Mouse (Mus musculus) CH12.LX (cell line): ENCODE results near the gene Ppcs. TPM values are rescaled to one million over a fixed set of nuclear protein-coding genes. Genes with fewer than 3 reads are reported as not detected.

ENCODE experiments used
- DNase-seq: peaks from one replicate; pipeline ENCODE4 v3.0.0-alpha.2; 2013; ENCODE audit errors: extremely low read depth
- H3K27ac ChIP-seq: 2 replicates; pipeline ENCODE4 v1.5.1; 2012; ENCODE audit warnings: low read depth, mild to moderate bottlenecking, control low read depth, moderate library complexity; ENCODE audit not compliant: insufficient read depth
- H3K27me3 ChIP-seq: replicated peaks from 2 replicates; pipeline ENCODE3; 2012; ENCODE audit warnings: inconsistent platforms
- H3K36me3 ChIP-seq, 2 experiments: replicated peaks in 1 of 2; 2 replicates each; pipeline versions ENCODE3 to v1.6.1; 2012; ENCODE audit warnings: inconsistent platforms in 1 of 2, low read length in 1 of 2, mild to moderate bottlenecking in 1 of 2, mixed read lengths in 1 of 2, moderate library complexity in 1 of 2; ENCODE audit not compliant: control insufficient read depth in 1 of 2, insufficient read depth in 1 of 2
- H3K4me1 ChIP-seq, 2 experiments: 2 replicates each; pipeline ENCODE4 v1.6.1; 2012; ENCODE audit warnings: inconsistent platforms in 1 of 2, moderate library complexity in 1 of 2; ENCODE audit not compliant: insufficient read depth in 2 of 2, control insufficient read depth in 1 of 2
- H3K4me2 ChIP-seq: 2 replicates; pipeline ENCODE4 v1.6.1; 2012; ENCODE audit warnings: low read depth, mild to moderate bottlenecking, control low read depth; ENCODE audit not compliant: poor library complexity, insufficient read depth, severe bottlenecking
- H3K4me3 ChIP-seq, 3 experiments: fragments of 150-350 bp in 1 of 3; sonication (generic) in 1 of 3; replicated peaks in 1 of 3; 2 replicates each; pipeline versions ENCODE3 to v1.5.1; 2011 to 2012; ENCODE audit warnings: low read depth in 2 of 3, low read length in 2 of 3, mild to moderate bottlenecking in 2 of 3, moderate library complexity in 2 of 3, control low read depth in 1 of 3, improper control_type of control experiment in 1 of 3, inconsistent platforms in 1 of 3, mixed read lengths in 1 of 3; ENCODE audit not compliant: poor library complexity in 1 of 3
- H3K79me2 ChIP-seq: replicated peaks from 2 replicates; pipeline ENCODE4 v1.6.1; 2012; ENCODE audit warnings: mild to moderate bottlenecking, moderate library complexity; ENCODE audit not compliant: control insufficient read depth, poor library complexity, insufficient read depth, severe bottlenecking; ENCODE audit errors: extremely low read depth
- H3K9ac ChIP-seq: 2 replicates; pipeline ENCODE4 v1.6.1; 2012; ENCODE audit warnings: low read depth, mild to moderate bottlenecking, control low read depth, moderate library complexity; ENCODE audit not compliant: insufficient read depth
- H3K9me3 ChIP-seq: replicated peaks from 2 replicates; pipeline ENCODE3; 2012; ENCODE audit warnings: low read length, inconsistent platforms, mixed read lengths
- BHLHE40 ChIP-seq: IDR thresholded peaks from 2 replicates; pipeline ENCODE4 v1.6.1; 2011; ENCODE audit warnings: mild to moderate bottlenecking, low read depth, low read length, improper control_type of control experiment
- CHD1 ChIP-seq: IDR thresholded peaks from 2 replicates; pipeline ENCODE4 v1.6.1; 2012; ENCODE audit warnings: low read depth, low read length, improper control_type of control experiment, inconsistent platforms
- CHD2 ChIP-seq: IDR thresholded peaks from 2 replicates; pipeline ENCODE4 v1.6.1; 2011; ENCODE audit warnings: low read length, improper control_type of control experiment
- CTCF ChIP-seq, 2 experiments: IDR thresholded peaks in 1 of 2; conservative IDR thresholded peaks in 1 of 2; 2 replicates each; pipeline ENCODE4 v1.5.1; 2011 to 2012; ENCODE audit warnings: low read depth in 2 of 2, low read length in 2 of 2, improper control_type of control experiment in 1 of 2, inconsistent platforms in 1 of 2, mild to moderate bottlenecking in 1 of 2, moderate library complexity in 1 of 2
- E2F4 ChIP-seq: IDR thresholded peaks from 2 replicates; pipeline ENCODE4 v1.6.1; 2011; ENCODE audit warnings: low read depth, low read length, improper control_type of control experiment; ENCODE audit not compliant: insufficient replicate concordance
- ELF1 ChIP-seq: IDR thresholded peaks from 2 replicates; pipeline ENCODE4 v1.6.1; 2014; ENCODE audit warnings: low read depth, mild to moderate bottlenecking, inconsistent platforms, low read length, improper control_type of control experiment
- EP300 ChIP-seq: IDR thresholded peaks from 2 replicates; pipeline ENCODE4 v1.6.1; 2011; ENCODE audit warnings: low read length, improper control_type of control experiment
- ETS1 ChIP-seq: conservative IDR thresholded peaks from 2 replicates; pipeline ENCODE4 v1.6.1; 2012; ENCODE audit warnings: low read depth, mild to moderate bottlenecking, inconsistent platforms, low read length, improper control_type of control experiment, moderate library complexity
- GABPA ChIP-seq: IDR thresholded peaks from 2 replicates; pipeline ENCODE4 v1.6.1; 2012; ENCODE audit warnings: low read depth, low read length, improper control_type of control experiment, inconsistent platforms; ENCODE audit not compliant: insufficient replicate concordance
- HCFC1 ChIP-seq: IDR thresholded peaks from 2 replicates; pipeline ENCODE4 v1.6.1; 2012; ENCODE audit warnings: low read depth, mild to moderate bottlenecking, inconsistent platforms, low read length, improper control_type of control experiment
- IRF4 ChIP-seq: IDR thresholded peaks from 2 replicates; pipeline ENCODE4 v1.6.1; 2014; ENCODE audit warnings: low read depth, mild to moderate bottlenecking, inconsistent platforms, low read length, improper control_type of control experiment
- JUN ChIP-seq: IDR thresholded peaks from 2 replicates; pipeline ENCODE4 v1.6.1; 2011; ENCODE audit warnings: low read depth, mild to moderate bottlenecking, low read length, improper control_type of control experiment, moderate library complexity; ENCODE audit not compliant: insufficient read depth
- JUND ChIP-seq: conservative IDR thresholded peaks from 2 replicates; pipeline ENCODE4 v1.6.1; 2011; ENCODE audit warnings: low read depth, low read length, improper control_type of control experiment
- KAT2A ChIP-seq: IDR thresholded peaks from 2 replicates; pipeline ENCODE4 v1.6.1; 2012; ENCODE audit warnings: low read length, improper control_type of control experiment, inconsistent platforms; ENCODE audit not compliant: insufficient replicate concordance
- MAFK ChIP-seq: IDR thresholded peaks from 2 replicates; pipeline ENCODE4 v1.6.1; 2011; ENCODE audit warnings: low read length, improper control_type of control experiment; ENCODE audit not compliant: insufficient replicate concordance
- MAX ChIP-seq: IDR thresholded peaks from 2 replicates; pipeline ENCODE4 v1.6.1; 2011; ENCODE audit warnings: low read length, improper control_type of control experiment
- MAZ ChIP-seq: IDR thresholded peaks from 2 replicates; pipeline ENCODE4 v1.6.1; 2012; ENCODE audit warnings: low read depth, mild to moderate bottlenecking, inconsistent platforms, low read length, improper control_type of control experiment, moderate library complexity
- MEF2A ChIP-seq: IDR thresholded peaks from 2 replicates; pipeline ENCODE4 v1.6.1; 2014; ENCODE audit warnings: low read depth, mild to moderate bottlenecking, inconsistent platforms, low read length, improper control_type of control experiment, borderline replicate concordance
- MXI1 ChIP-seq: IDR thresholded peaks from 2 replicates; pipeline ENCODE4 v1.6.1; 2011; ENCODE audit warnings: mild to moderate bottlenecking, low read depth, low read length, improper control_type of control experiment
- MYC ChIP-seq: IDR thresholded peaks from 2 replicates; pipeline ENCODE4 v1.6.1; 2011; ENCODE audit warnings: low read depth, mild to moderate bottlenecking, improper control_type of control experiment, low read length
- NELFE ChIP-seq: IDR thresholded peaks from 2 replicates; pipeline ENCODE4 v1.6.1; 2011; ENCODE audit warnings: low read depth, low read length, improper control_type of control experiment
- NRF1 ChIP-seq: IDR thresholded peaks from 2 replicates; pipeline ENCODE4 v1.6.1; 2014; ENCODE audit warnings: low read depth, mild to moderate bottlenecking, inconsistent platforms, low read length, improper control_type of control experiment, moderate library complexity
- PAX5 ChIP-seq: IDR thresholded peaks from 2 replicates; pipeline ENCODE4 v1.6.1; 2012; ENCODE audit warnings: low read length, inconsistent platforms, mixed read lengths
- POLR2A ChIP-seq: IDR thresholded peaks from 2 replicates; pipeline ENCODE4 v1.6.1; 2011; ENCODE audit warnings: low read depth, mild to moderate bottlenecking, improper control_type of control experiment, low read length
- POLR2AphosphoS2 ChIP-seq: IDR thresholded peaks from 2 replicates; pipeline ENCODE4 v1.6.1; 2011; ENCODE audit warnings: low read depth, low read length, improper control_type of control experiment
- RAD21 ChIP-seq: IDR thresholded peaks from 2 replicates; pipeline ENCODE4 v1.6.1; 2011; ENCODE audit warnings: low read depth, mild to moderate bottlenecking, low read length, improper control_type of control experiment, moderate library complexity
- RCOR1 ChIP-seq: conservative IDR thresholded peaks from 2 replicates; pipeline ENCODE4 v1.6.1; 2012; ENCODE audit warnings: low read depth, mild to moderate bottlenecking, inconsistent platforms, low read length, improper control_type of control experiment
- SIN3A ChIP-seq: IDR thresholded peaks from 2 replicates; pipeline ENCODE4 v1.6.1; 2012; ENCODE audit warnings: low read length, improper control_type of control experiment, inconsistent platforms
- SMC3 ChIP-seq: IDR thresholded peaks from 2 replicates; pipeline ENCODE4 v1.6.1; 2011; ENCODE audit warnings: low read depth, low read length, improper control_type of control experiment
- TBP ChIP-seq: conservative IDR thresholded peaks from 2 replicates; pipeline ENCODE4 v1.6.1; 2011; ENCODE audit warnings: low read depth, low read length, improper control_type of control experiment
- TCF12 ChIP-seq: IDR thresholded peaks from 2 replicates; pipeline ENCODE4 v1.6.1; 2014; ENCODE audit warnings: low read depth, mild to moderate bottlenecking, inconsistent platforms, low read length, improper control_type of control experiment
- UBTF ChIP-seq: IDR thresholded peaks from 2 replicates; pipeline ENCODE4 v1.6.1; 2012; ENCODE audit warnings: low read depth, mild to moderate bottlenecking, inconsistent platforms, low read length, improper control_type of control experiment, moderate library complexity
- USF1 ChIP-seq: IDR thresholded peaks from 2 replicates; pipeline ENCODE4 v1.6.1; 2014; ENCODE audit warnings: low read depth, mild to moderate bottlenecking, inconsistent platforms, low read length, improper control_type of control experiment
- USF2 ChIP-seq: conservative IDR thresholded peaks from 2 replicates; pipeline ENCODE4 v1.6.1; 2011; ENCODE audit warnings: low read depth, low read length, improper control_type of control experiment
- ZC3H11A ChIP-seq: IDR thresholded peaks from 2 replicates; pipeline ENCODE4 v1.6.1; 2012; ENCODE audit warnings: low read depth, mild to moderate bottlenecking, inconsistent platforms, low read length, improper control_type of control experiment
- ZKSCAN1 ChIP-seq: IDR thresholded peaks from 2 replicates; pipeline ENCODE4 v1.6.1; 2012; ENCODE audit warnings: low read depth, inconsistent platforms, low read length, improper control_type of control experiment, borderline replicate concordance
- ZMIZ1 ChIP-seq: IDR thresholded peaks from 2 replicates; pipeline ENCODE4 v1.6.1; 2012; ENCODE audit warnings: low read depth, mild to moderate bottlenecking, inconsistent platforms, low read length, improper control_type of control experiment
- ZNF384 ChIP-seq: IDR thresholded peaks from 2 replicates; pipeline ENCODE4 v1.6.1; 2012; ENCODE audit warnings: low read depth, low read length, improper control_type of control experiment, inconsistent platforms
- dilution Hi-C: fragments of 300-500 bp; cut with MboI; formaldehyde crosslinking; loops from 2 replicates; pipeline ENCODE4 v1.14.3; 2020; ENCODE audit warnings: low sequenced_read_pairs; ENCODE audit not compliant: extremely low pct_unique_long_range_greater_than_20kb, extremely low pct_ligation_motif_present
- in situ Hi-C: fragments of 300-500 bp; cut with MboI; formaldehyde crosslinking; loops from 3 replicates; pipeline ENCODE4 v1.14.3; 2019; ENCODE audit warnings: low sequenced_read_pairs, low pct_ligation_motif_present, low pct_unique_long_range_greater_than_20kb, mixed read lengths
- polyA plus RNA-seq: library from polyadenylated mRNA; unstranded; fragments of >175 nt; gene quantifications from 2 replicates; pipeline ENCODE4 v1.2.1, GENCODE M21; 2012; ENCODE audit warnings: low read depth; ENCODE audit not compliant: insufficient read length
- total RNA-seq, 2 experiments: library from RNA; depleted of rRNA; stranded (reverse); fragments of 300-350 nt in 1 of 2; fragments of >200 nt in 1 of 2; gene quantifications; 2 replicates each; pipeline ENCODE4 v1.2.3; 2012 to 2014

Ppcs gene
- total RNA-seq (2012; rRNA removed) (14.7 and 20.1 TPM in 2 replicates), total RNA-seq (2014; rRNA removed) (20.7 and 22.7 TPM in 2 replicates), polyA plus RNA-seq (19.1 and 19.3 TPM in 2 replicates)

DNA sequence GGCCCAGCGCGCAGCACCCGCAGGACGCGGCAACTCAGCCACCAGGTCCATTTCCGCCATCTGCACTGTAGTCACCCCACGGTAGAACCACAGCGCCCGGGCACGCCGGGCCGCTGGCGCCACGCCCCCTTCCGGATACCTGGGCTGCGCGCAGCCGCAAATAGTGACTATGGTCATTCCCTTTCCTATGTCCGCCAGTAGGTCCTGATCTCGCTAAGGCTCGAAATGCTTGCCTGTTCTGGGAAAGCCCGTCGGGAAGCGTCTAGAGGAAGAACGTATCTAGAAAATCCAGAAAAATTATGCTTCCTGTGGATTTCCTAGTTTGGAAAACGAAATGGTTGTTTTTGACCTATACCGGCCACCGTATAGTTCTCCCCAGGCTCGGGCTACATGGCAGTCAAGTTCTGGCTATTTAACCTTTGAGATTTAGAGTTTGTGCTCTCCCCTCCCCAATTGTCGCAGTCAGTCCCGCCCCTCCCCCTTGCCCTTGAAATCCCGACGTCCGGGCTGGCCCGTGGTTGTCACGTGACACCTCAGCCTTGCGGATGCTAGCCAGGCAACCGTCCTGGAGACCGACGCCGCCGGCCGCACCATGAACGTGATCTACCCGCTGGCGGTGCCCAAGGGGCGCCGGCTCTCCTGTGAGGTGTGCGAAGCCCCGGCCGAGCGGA is at the start of gene Ppcs, which contains the start of gene Zmynd12:
TSS of gene Ppcs (minus strand) at position 127 of the 671 bp plus-strand sequence.
TSS of gene Zmynd12 (plus strand) at position 521 of the 671 bp plus-strand sequence.
- Histone ChIP-seq H3K27me3 (no peaks in the 10 kb centered on the region), H3K9me3 (no peaks in the 10 kb centered on the region), H3K79me2 (no peaks in the 10 kb centered on the region), H3K4me3 (peak within 1 kb of the TSS; percentile 74 to 85 (median 82)), H3K4me1 (peaks cover 3 to 21% of the 10 kb centered on the region in 2 experiments; a peak in 3 of 4 replicates), H3K36me3 (peaks cover 0 to 16% of the 10 kb centered on the region in 2 experiments)
- DNase-seq: peak; percentile 84
- dilution Hi-C loops: no loop called here
- TF ChIP-seq KAT2A: no peak
- peak; percentile 51 for TF ChIP-seq MAX
- no peak for TF ChIP-seq MAFK
- TF ChIP-seq NRF1: peak; percentile 82
- TF ChIP-seq RAD21: no peak
- 0 out of 2 replicates have a peak, but pooled peaks have one; percentile 35 for TF ChIP-seq POLR2AphosphoS2
- TF ChIP-seq USF1: peak; percentile 94
- TF ChIP-seq CHD2: peak; percentile 54; the same call in 1 of the 2 replicates
- peak; percentile 28; the same call in 1 of the 2 replicates for TF ChIP-seq MAZ
- TF ChIP-seq MXI1: peak; percentile 93
- no peak for TF ChIP-seq JUN
- no peak for TF ChIP-seq UBTF
- no peak for TF ChIP-seq SMC3
- TF ChIP-seq ZNF384: no peak
- TF ChIP-seq POLR2A: peak; percentile 86
- peak; percentile 25; the same call in 1 of the 2 replicates for TF ChIP-seq IRF4
- no peak for TF ChIP-seq GABPA
- no peak for TF ChIP-seq EP300
- TF ChIP-seq JUND: no peak
- TF ChIP-seq TCF12: peak; percentile 83
- peak; percentile 65; the same call in 1 of the 2 replicates for TF ChIP-seq MYC
- 0 out of 2 replicates have a peak, but pooled peaks have one; percentile 35 for TF ChIP-seq CHD1
- peak; percentile 89 for TF ChIP-seq USF2
- peak; percentile 66; the same call in 1 of the 2 replicates for TF ChIP-seq ZMIZ1
- peak; percentile 27; the same call in 1 of the 2 replicates for TF ChIP-seq MEF2A
- peak; percentile 79 for TF ChIP-seq TBP
- TF ChIP-seq ZKSCAN1: no peak
- TF ChIP-seq RCOR1: no peak
- peak; percentile 90 for TF ChIP-seq ELF1
- TF ChIP-seq ETS1: peak; percentile 40; the same call in 1 of the 2 replicates
- peak; percentile 98 for TF ChIP-seq BHLHE40
- peak; percentile 72 for TF ChIP-seq HCFC1
- no peak for TF ChIP-seq ZC3H11A
- no peak for TF ChIP-seq E2F4
- TF ChIP-seq NELFE: peak; percentile 67
- no peak for TF ChIP-seq PAX5
- peak; percentile 74 for TF ChIP-seq SIN3A
- TF ChIP-seq CTCF (conservative IDR thresholded peaks at IDR 0.05 in 1 of 2, IDR thresholded peaks at IDR 0.05 in 1 of 2; ENCODE audit: low read depth in 2 of 2, low read length in 2 of 2): no peak
- TF ChIP-seq, all 38 proteins: peak for 22
- in situ Hi-C loops: loop anchor here (10.0 kb wide), 1 partner anchor 242 kb away; no protein-coding TSS in a partner anchor
- peak within 1 kb of the TSS; percentile 81 for H3K4me2 ChIP-seq
- peak within 1 kb of the TSS; percentile 82 for H3K9ac ChIP-seq
- peak within 1 kb of the TSS; percentile 46; the same call in 1 of the 2 replicates for H3K27ac ChIP-seq
